In the genomic region with DNA sequence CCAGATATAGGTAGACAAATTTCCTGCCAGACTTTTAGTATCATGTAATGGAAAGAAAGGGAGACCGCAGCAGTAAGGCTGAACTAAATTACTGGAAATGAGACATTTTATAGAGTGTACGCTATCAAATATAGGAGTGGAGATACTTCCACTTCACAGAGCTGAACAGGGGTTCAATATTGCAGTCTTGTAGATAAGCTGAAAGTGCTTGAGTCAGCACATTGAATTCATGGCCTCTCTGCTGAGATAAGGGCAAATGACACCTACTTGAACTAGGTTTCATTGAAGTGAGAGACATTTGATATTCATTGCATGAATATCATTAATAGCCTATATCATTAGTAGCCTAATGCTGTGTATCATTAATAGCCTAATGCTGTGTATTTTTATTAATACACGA, we compare ENCODE assay signal across 32 mouse cellular contexts.
"Had no signal": no experiment of that assay in that cellular context is flagged by ENCODE, and none has a peak within 500 bp of the region (broad histone marks: within the 10 kb centered on the region; RNA-seq: fewer than 3 reads in every experiment).

No protein-coding gene starts in this region.

- ATAC-seq: liver, embryonic 12.5 days; liver, postnatal 0 days; lung, postnatal 0 days; midbrain, embryonic 13.5 days; midbrain, embryonic 15.5 days; midbrain, embryonic 16.5 days had no signal

- H3K9me3 ChIP-seq: limb, embryonic 12.5 days; limb, embryonic 13.5 days; limb, embryonic 15.5 days; liver, embryonic 12.5 days; liver, embryonic 13.5 days; liver, embryonic 15.5 days; lung, embryonic 15.5 days; megakaryocyte, embryonic 14.5 days; midbrain, embryonic 10.5 days; midbrain, embryonic 12.5 days; midbrain, embryonic 13.5 days; midbrain, embryonic 15.5 days; neural tube, embryonic 12.5 days; neural tube, embryonic 13.5 days had no signal

- H3K9ac ChIP-seq: limb, embryonic 12.5 days; limb, embryonic 13.5 days; limb, embryonic 15.5 days; liver, embryonic 12.5 days; liver, embryonic 13.5 days; liver, embryonic 14.5 days; liver, embryonic 15.5 days; liver, postnatal 0 days; lung, embryonic 14.5 days; lung, embryonic 15.5 days; midbrain, embryonic 12.5 days; midbrain, embryonic 13.5 days; midbrain, embryonic 15.5 days; neural tube, embryonic 12.5 days; neural tube, embryonic 13.5 days had no signal

- H3K27me3 ChIP-seq: limb, embryonic 12.5 days; limb, embryonic 13.5 days; limb, embryonic 15.5 days; liver, embryonic 12.5 days; liver, embryonic 13.5 days; liver, embryonic 15.5 days; lung, embryonic 15.5 days; megakaryocyte, embryonic 14.5 days; midbrain, embryonic 12.5 days; midbrain, embryonic 13.5 days; midbrain, embryonic 15.5 days; neural tube, embryonic 12.5 days; neural tube, embryonic 13.5 days had no signal

- H3K4me3 ChIP-seq: limb, embryonic 12.5 days; limb, embryonic 13.5 days; limb, embryonic 15.5 days; liver, embryonic 12.5 days; liver, embryonic 13.5 days; liver, embryonic 15.5 days; lung, embryonic 15.5 days; megakaryocyte, embryonic 14.5 days; midbrain, embryonic 10.5 days; midbrain, embryonic 12.5 days; midbrain, embryonic 13.5 days; midbrain, embryonic 15.5 days; myocyte; neural tube, embryonic 12.5 days; neural tube, embryonic 13.5 days had no signal

- DNase-seq: left cerebral cortex, postnatal 4 days; liver; liver, embryonic 13.5 days; liver, postnatal 0 days; lung, adult 18-20 months; lung, adult 2 months; lung, embryonic 14.5 days; lung, postnatal 10 days; lung, postnatal 14 days; lung, postnatal 36 days; lung, postnatal 4 days; midbrain, embryonic 14.5 days had no signal

- H3K4me1 ChIP-seq: liver, embryonic 12.5 days; liver, embryonic 13.5 days; liver, embryonic 15.5 days; megakaryocyte, embryonic 14.5 days; midbrain, embryonic 10.5 days; midbrain, embryonic 12.5 days; midbrain, embryonic 13.5 days; midbrain, embryonic 15.5 days; neural tube, embryonic 12.5 days; neural tube, embryonic 13.5 days had no signal

- H3K27ac ChIP-seq: limb, embryonic 12.5 days; limb, embryonic 13.5 days; limb, embryonic 15.5 days; liver, embryonic 12.5 days; liver, embryonic 13.5 days; liver, embryonic 14.5 days; liver, embryonic 15.5 days; lung, embryonic 15.5 days; macrophage; midbrain, embryonic 10.5 days; midbrain, embryonic 12.5 days; midbrain, embryonic 13.5 days; midbrain, embryonic 15.5 days; neural tube, embryonic 12.5 days; neural tube, embryonic 13.5 days had no signal

- H3K36me3 ChIP-seq: limb, embryonic 13.5 days; limb, embryonic 15.5 days; liver, embryonic 12.5 days; liver, embryonic 13.5 days; liver, embryonic 15.5 days; lung, embryonic 15.5 days; midbrain, embryonic 10.5 days; midbrain, embryonic 12.5 days; midbrain, embryonic 13.5 days; midbrain, embryonic 15.5 days; neural tube, embryonic 12.5 days; neural tube, embryonic 13.5 days had no signal

- H3K4me2 ChIP-seq: limb, embryonic 12.5 days; limb, embryonic 13.5 days; limb, embryonic 15.5 days; liver, embryonic 11.5 days; liver, embryonic 12.5 days; liver, embryonic 13.5 days; liver, embryonic 15.5 days; lung, embryonic 14.5 days; lung, embryonic 15.5 days; midbrain, embryonic 11.5 days; midbrain, embryonic 12.5 days; midbrain, embryonic 13.5 days; midbrain, embryonic 15.5 days; neural tube, embryonic 12.5 days; neural tube, embryonic 13.5 days had no signal
